Mouse (Mus musculus) small intestine, adult 2 months (tissue): Measurements from ENCODE around the gene Slain1. TPM values are rescaled to one million over a fixed set of nuclear protein-coding genes. Genes with fewer than 3 reads are reported as not detected.

Experiments used
- H3K27ac ChIP-seq: fragments of 200-500 bp; 2 replicates; pipeline ENCODE4 v1.5.1; 2012; ENCODE audit warnings: low read depth, low read length, control low read depth, inconsistent platforms; ENCODE audit not compliant: insufficient read depth
- H3K27me3 ChIP-seq: fragments of 200-500 bp; 2 replicates; pipeline ENCODE4 v1.6.1; 2012; ENCODE audit warnings: mild to moderate bottlenecking, moderate library complexity, low read length, inconsistent platforms; ENCODE audit not compliant: control insufficient read depth, insufficient read depth
- H3K36me3 ChIP-seq: fragments of 200-500 bp; 2 replicates; pipeline ENCODE4 v1.6.1; 2012; ENCODE audit warnings: mild to moderate bottlenecking, low read length, control low read depth, inconsistent platforms; ENCODE audit not compliant: control insufficient read depth, insufficient read depth
- H3K4me1 ChIP-seq: fragments of 200-500 bp; 2 replicates; pipeline ENCODE4 v1.6.1; 2012; ENCODE audit warnings: low read length, inconsistent platforms, mixed read lengths; ENCODE audit not compliant: control insufficient read depth, insufficient read depth, insufficient read length
- H3K4me3 ChIP-seq: fragments of 200-500 bp; 2 replicates; pipeline ENCODE4 v1.5.1; 2012; ENCODE audit warnings: low read depth, mild to moderate bottlenecking, control low read depth, inconsistent platforms, low read length, moderate library complexity
- CTCF ChIP-seq: fragments of 200-500 bp; IDR thresholded peaks from 2 replicates; pipeline ENCODE4 v1.5.1; 2012; ENCODE audit warnings: low read depth, mild to moderate bottlenecking, control low read depth, inconsistent platforms, low read length, moderate library complexity, mixed read lengths; ENCODE audit not compliant: insufficient replicate concordance, insufficient read length; ENCODE audit errors: extremely low read depth
- POLR2A ChIP-seq: fragments of 200-500 bp; IDR thresholded peaks from 2 replicates; pipeline ENCODE4 v1.6.1; 2012; ENCODE audit warnings: low read depth, mild to moderate bottlenecking, control low read depth, inconsistent platforms, low read length, moderate library complexity
- WGBS: fragments of 180-500 bp; shearing (Covaris S2); methylation state at CpG from one replicate; pipeline ENCODE4 v1.1.7; 2018; 5-methylcytosine and 5-hydroxymethylcytosine counted together
- polyA plus RNA-seq: library from polyadenylated mRNA; depleted of rRNA; stranded (reverse); fragments of >200 nt; gene quantifications from 2 replicates; pipeline ENCODE4 v1.2.3, GENCODE M21; 2012

Gene Slain1
- polyA plus RNA-seq, 1 experiment, result 5.9 TPM

DNA sequence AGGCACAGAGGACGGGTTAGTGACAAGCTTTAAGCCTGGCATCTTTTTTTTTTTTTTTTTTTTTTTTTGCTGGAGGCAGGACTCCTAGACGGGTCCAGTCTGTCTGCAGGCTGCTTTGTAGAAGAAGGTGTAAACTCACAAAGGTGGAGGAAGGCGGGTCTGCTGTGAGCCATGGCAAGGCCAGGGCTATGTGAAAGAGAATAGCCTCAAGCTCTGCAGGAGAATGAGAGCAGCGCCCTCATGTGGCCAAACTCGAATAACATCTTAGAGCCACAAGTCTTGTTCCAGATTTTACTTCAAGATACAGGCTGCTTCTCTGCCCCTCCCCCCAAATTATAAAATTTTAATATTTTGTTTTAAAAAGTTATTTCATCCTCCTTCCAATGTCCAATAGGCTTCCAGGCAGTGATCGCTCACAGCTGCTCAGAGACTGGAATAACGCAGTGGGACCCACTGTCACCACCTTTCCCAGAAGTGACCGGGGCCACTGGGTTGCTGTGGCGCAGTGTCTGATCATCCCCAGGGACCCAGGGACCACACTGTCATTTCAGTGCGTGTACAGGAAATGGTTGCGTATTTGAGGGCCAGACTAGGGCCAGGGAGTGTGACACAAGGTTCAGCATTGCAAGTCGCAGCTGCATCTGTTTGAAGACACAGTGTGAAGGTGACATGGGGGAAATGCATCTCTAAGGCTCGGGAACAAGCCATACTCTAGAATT is 70.8 kb downstream of the Slain1 start:
- peaks cover 2% of the 10 kb centered on the region; the same call in 1 of the 2 replicates for H3K4me1 ChIP-seq
- TF ChIP-seq POLR2A (no peak), CTCF (peak; percentile 50; the same call in 1 of the 2 replicates)
- no peaks in the 10 kb centered on the region for H3K27me3 ChIP-seq
- no peak overlapping the region for H3K27ac ChIP-seq
- H3K4me3 ChIP-seq, result no peak overlapping the region
- H3K36me3 ChIP-seq, result no peaks in the 10 kb centered on the region
- WGBS, result 57% methylated on average over 13 of the region's 13 CpGs

DNA sequence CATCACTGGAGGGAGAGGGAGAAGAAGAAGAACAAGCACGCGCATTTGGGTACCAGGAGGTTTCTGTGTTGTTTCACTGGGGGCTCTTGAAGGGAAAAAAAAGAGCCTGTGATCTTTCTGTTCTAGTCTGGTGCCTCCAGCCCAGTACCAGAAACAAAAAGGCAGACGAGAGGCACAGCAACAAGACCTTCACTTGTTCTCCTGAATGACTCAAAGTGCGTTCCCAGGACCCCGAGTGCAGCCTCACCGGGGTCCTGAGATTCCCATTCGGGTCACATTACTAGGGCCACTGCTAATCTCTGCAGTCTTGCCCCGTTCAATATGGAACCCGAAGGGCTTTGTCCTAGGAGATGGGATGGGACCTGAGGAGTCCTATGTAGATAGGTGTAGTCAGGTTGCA is 73.3 kb downstream of the Slain1 start:
- 91% methylated on average over 9 of the region's 9 CpGs for WGBS
- Histone ChIP-seq H3K27ac (no peak overlapping the region), H3K36me3 (no peaks in the 10 kb centered on the region), H3K27me3 (no peaks in the 10 kb centered on the region), H3K4me3 (no peak overlapping the region), H3K4me1 (peaks cover 2% of the 10 kb centered on the region; the same call in 1 of the 2 replicates)
- TF ChIP-seq CTCF, result no peak
- no peak for TF ChIP-seq POLR2A

DNA sequence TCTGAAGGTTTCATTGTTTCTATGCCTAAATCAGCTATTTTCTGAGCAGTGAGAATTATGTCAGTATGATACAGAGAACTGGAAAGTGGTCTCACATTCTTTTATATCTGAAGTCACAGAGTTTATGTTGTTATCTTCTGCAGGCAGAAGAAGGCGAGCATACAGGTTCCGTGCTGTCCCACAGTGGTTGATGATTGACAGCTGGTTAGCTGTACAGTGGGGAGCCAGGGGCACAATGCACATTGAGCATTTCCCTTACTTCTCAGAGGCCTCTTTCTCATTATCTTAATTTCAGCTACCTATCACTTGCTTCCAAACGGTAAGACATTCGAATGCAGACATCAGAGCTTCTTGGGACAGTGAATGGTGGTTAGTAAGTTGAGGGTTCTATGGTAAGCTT is 73.8 kb downstream of the Slain1 start:
- TF ChIP-seq CTCF, result no peak
- no peak for TF ChIP-seq POLR2A
- WGBS, result 57% methylated on average over 4 of the region's 4 CpGs
- no peaks in the 10 kb centered on the region for H3K36me3 ChIP-seq

DNA sequence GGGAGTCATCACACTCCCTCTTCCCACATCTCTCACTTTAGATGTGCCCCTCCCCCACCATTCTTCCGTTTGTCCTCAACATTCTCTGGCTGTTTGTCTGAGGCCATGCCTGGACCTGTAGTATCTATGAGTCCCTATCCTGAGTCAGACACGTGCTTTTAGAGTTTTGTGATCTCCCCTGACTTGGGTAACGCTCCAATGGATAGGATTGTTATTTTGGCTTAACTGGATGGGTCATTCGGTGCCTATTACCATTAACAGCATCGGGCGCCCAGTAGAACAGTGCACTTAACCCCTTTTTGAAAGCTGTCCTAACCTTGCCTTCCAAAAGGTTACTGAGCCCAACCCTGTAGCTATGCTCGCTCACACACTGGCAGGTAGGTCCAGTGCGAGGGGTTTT is 78.5 kb downstream of the Slain1 start:
- no peaks in the 10 kb centered on the region for H3K27me3 ChIP-seq
- TF ChIP-seq CTCF (no peak), POLR2A (no peak)
- no peak overlapping the region for H3K27ac ChIP-seq
- no peaks in the 10 kb centered on the region for H3K4me1 ChIP-seq
- no peak overlapping the region for H3K4me3 ChIP-seq
- WGBS, result 82% methylated on average over 8 of the region's 8 CpGs
- no peaks in the 10 kb centered on the region for H3K36me3 ChIP-seq

More for the DNA sequence above, 73.8 kb downstream of the Slain1 start:
- no peaks in the 10 kb centered on the region for H3K27me3 ChIP-seq
- no peak overlapping the region for H3K27ac ChIP-seq
- no peak overlapping the region for H3K4me3 ChIP-seq
- H3K4me1 ChIP-seq, result peaks cover 2% of the 10 kb centered on the region; the same call in 1 of the 2 replicates

DNA sequence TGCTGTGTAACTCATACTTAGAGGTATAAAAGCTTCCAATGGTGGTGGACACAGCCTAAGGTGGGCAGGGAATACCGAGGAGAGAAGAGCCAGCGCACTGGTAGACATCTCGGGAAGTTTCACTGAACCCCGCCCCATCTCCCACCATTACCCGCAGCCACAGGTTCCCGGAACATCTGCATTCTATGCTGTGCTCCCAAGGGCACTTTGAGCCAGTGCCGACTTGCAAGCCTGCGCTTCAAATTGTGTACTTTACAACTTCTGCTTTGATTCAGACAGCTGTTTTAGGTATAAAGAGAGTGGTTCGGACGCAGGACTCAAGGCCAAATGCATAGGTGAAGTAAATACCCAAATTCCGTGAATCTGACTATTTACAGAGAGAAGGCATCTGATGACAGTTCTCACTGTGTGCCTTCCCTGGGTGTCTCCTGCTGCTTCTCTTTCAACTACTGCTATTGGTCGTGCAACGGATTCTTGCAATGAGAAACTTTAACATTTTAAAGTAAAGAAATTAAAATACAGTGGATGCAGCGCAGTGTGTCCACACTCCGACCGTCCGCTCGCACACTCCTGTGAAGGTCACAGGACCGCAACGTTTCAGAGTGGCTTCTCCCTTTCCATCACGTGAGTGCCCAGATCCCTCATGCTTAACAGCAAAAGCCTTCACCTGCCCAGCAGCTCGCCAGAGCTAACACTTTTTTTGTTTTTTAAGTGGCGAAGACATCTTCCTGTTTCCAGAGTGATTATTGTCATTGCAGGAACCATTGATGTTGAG is 79.1 kb downstream of the Slain1 start:
- 78% methylated on average over 23 of the region's 23 CpGs for WGBS
- Histone ChIP-seq H3K4me3 (no peak overlapping the region), H3K27ac (no peak overlapping the region), H3K27me3 (no peaks in the 10 kb centered on the region), H3K36me3 (no peaks in the 10 kb centered on the region), H3K4me1 (no peaks in the 10 kb centered on the region)
- TF ChIP-seq CTCF (no peak), POLR2A (no peak)

DNA sequence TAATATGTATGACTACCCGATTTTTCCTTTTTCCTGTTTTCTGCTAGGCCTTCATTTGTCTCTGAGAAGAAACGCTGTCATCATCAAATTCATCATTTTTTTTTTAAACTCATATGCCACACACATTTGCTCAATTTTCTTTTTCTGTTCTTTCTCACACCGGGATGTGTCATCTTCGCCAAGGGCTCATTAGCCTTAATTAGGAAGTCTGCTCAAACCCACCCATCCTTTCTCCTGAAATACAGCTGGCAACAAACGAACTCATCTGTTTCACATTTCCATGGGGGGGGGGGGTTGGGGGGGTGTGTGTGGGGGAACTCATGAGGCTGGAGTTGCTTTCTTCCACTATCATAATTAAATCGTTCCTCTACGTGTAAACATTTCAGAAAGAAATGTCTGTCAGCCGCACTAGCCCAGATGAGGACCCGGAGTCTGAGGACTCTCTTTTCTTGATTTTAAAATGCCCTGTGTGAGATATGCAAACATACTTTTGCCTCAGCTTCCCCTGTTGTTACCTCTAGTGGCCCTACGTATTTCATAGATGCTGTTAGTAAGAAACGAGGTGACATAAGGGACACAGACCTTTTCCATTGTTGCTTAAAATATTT is 79.8 kb downstream of the Slain1 start:
- Histone ChIP-seq H3K4me1 (no peaks in the 10 kb centered on the region), H3K27ac (no peak overlapping the region), H3K36me3 (no peaks in the 10 kb centered on the region), H3K27me3 (no peaks in the 10 kb centered on the region), H3K4me3 (no peak overlapping the region)
- TF ChIP-seq CTCF (no peak), POLR2A (no peak)
- WGBS, result 74% methylated on average over 11 of the region's 11 CpGs

DNA sequence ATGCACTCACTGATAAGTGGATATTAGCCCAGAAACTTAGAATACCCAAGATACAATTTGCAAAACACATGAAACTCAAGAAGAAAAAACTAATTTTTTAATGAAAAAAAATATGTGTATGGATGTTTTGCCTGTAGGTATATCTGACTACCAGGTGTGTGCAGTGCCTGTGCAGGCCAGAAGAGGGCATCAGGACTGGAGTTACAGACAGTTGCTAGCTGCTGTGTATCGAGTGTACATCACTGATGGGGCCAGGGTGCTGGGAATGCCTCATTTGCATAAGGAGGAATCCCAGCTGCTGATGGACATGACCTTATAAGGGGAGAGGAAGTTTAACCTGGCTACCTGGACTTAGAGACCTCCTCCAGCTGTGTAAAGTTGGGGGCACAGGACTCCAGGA is 82.6 kb downstream of the Slain1 start:
- no peak overlapping the region for H3K27ac ChIP-seq
- no peak for TF ChIP-seq POLR2A
- no peak for TF ChIP-seq CTCF

More for the DNA sequence above, 82.6 kb downstream of the Slain1 start:
- Histone ChIP-seq H3K36me3 (no peaks in the 10 kb centered on the region), H3K27me3 (no peaks in the 10 kb centered on the region), H3K4me3 (no peak overlapping the region), H3K4me1 (no peaks in the 10 kb centered on the region)
- 49% methylated on average over 1 of the region's 1 CpGs for WGBS
